Mouse (Mus musculus): Measurements from ENCODE around the gene Abcd2.

The Abcd2 gene

DNA sequence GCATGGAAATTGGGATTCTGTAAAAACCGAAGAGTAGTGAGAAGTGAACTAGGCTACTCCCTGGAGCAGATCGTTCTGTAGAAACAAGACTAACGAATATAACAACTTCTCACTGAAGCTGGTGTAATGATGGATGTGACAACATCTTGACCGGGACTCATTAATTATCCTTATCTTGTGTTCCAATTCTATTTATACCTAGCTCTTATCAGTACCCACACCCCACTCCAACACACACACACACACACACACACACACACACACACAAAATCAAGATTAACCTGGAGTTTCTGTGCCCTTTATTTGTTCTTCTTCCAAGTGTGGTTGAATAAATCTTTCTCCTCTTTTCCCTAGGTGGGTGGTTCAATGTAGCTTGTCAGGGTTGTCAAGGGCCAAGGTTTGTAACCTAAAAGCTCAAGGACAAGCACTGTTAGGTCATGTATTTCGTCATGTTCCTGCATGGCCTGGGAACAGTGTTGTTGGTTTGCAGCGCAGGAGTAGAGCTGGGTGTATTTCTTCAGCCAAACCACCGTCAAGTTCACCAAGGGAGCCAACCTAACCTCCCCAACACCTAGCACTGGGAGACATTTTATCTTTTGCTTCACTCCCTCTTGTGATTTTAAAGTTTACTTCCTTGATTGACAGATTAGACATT is 78.9 kb downstream of the Abcd2 start:
- Histone ChIP-seq H3K27me3 (ENCODE audit: insufficient read depth, low read length) (peaks cover 8% of the 10 kb centered on the region), H3K4me1 (replicated peaks; ENCODE audit: low read depth, low read length) (no peaks in the 10 kb centered on the region), H3K9me3 (ENCODE audit: low read length) (peaks cover 4% of the 10 kb centered on the region; the same call in 1 of the 2 replicates), H3K4me3 (replicated peaks; ENCODE audit: low read length) (no peak overlapping the region), H3K36me3 (ENCODE audit: insufficient read depth, low read length) (no peaks in the 10 kb centered on the region)
- no peak for TF ChIP-seq NANOG (IDR thresholded peaks at IDR 0.05; ENCODE audit: borderline replicate concordance, low read length)
- no peak for TF ChIP-seq POU5F1 (IDR thresholded peaks at IDR 0.05; ENCODE audit: borderline replicate concordance, low read length)
- no peak for TF ChIP-seq CTCF (conservative IDR thresholded peaks at IDR 0.05; ENCODE audit: low read length)

DNA sequence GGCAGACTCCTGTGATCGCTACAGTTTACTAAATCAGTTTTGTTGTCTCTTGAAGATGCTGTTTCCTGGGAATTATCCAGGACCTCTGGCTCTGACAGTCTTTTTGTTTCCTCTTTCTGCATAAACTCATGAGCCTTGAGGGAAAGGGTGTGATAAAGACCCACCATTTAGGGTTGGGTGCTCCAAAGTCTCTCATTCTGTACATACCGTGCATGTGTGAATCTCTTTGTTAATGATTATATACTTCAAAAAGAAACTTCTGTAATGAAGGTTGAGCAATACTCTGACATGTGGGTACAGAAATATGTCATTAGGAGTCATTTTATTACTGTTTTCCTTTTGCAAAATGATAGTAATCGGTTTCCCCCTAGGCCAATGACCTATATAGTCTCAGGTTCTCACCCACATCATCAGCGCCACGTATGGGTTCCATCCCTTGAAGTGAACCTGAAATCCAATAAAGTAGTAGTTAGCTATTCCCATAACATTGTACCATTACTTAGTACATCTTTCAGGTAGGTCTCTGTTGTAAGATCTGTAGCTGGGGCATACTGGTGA is 83.4 kb downstream of the Abcd2 start:
- H3K4me1 ChIP-seq (replicated peaks; ENCODE audit: low read depth, low read length), result no peaks in the 10 kb centered on the region
- H3K27me3 ChIP-seq (ENCODE audit: insufficient read depth, low read length), result peaks cover 33% of the 10 kb centered on the region
- H3K4me3 ChIP-seq (replicated peaks; ENCODE audit: low read length), result no peak overlapping the region
- TF ChIP-seq POU5F1 (IDR thresholded peaks at IDR 0.05; ENCODE audit: borderline replicate concordance, low read length) (no peak), NANOG (IDR thresholded peaks at IDR 0.05; ENCODE audit: borderline replicate concordance, low read length) (no peak), CTCF (conservative IDR thresholded peaks at IDR 0.05; ENCODE audit: low read length) (no peak)
- H3K9me3 ChIP-seq (ENCODE audit: low read length), result peaks cover 4% of the 10 kb centered on the region; the same call in 1 of the 2 replicates
- H3K36me3 ChIP-seq (ENCODE audit: insufficient read depth, low read length), result no peaks in the 10 kb centered on the region

DNA sequence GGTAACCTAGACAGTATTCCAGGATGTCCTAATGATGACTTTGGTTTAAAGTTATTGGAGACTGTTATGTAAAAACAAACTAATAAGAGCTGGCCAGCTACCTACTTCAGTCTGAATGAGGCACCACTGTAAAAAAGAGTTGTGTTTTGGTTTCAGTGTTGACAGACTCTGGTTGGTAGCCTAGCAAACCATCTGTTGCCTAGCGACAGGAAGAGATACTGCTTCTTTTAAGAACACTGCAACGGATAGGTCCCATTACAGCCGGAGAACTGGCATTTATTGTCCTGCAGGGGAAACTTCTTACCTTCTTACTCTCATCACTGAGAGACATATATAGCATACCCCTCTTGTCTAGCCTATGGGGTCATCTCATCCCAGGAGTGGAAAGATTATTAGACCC is 86.7 kb downstream of the Abcd2 start:
- Histone ChIP-seq H3K9me3 (ENCODE audit: low read length) (no peaks in the 10 kb centered on the region), H3K36me3 (ENCODE audit: insufficient read depth, low read length) (no peaks in the 10 kb centered on the region), H3K27me3 (ENCODE audit: insufficient read depth, low read length) (peaks cover 40% of the 10 kb centered on the region), H3K4me3 (replicated peaks; ENCODE audit: low read length) (no peak overlapping the region), H3K4me1 (replicated peaks; ENCODE audit: low read depth, low read length) (no peaks in the 10 kb centered on the region)
- TF ChIP-seq CTCF (conservative IDR thresholded peaks at IDR 0.05; ENCODE audit: low read length), result no peak

DNA sequence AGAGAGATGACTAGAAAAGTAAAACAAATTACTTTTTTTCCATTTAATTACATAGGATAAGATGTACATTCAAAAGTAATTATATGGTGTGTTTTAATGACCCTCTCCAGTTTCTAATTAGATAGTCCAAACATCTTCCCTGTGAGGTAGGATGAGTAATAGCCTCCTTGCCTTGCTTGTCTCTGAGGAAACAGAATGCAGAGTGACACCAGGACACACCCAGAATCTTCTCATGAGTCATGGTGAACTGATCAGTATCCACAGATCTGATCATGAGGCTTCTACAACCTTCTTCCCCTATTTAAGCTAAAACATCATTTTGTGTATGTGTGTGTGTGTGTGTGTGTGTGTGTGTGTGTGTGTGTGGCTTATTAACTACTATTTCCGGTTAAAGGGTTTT is 87.3 kb downstream of the Abcd2 start:
- no peaks in the 10 kb centered on the region for H3K9me3 ChIP-seq (ENCODE audit: low read length)
- TF ChIP-seq NANOG (IDR thresholded peaks at IDR 0.05; ENCODE audit: borderline replicate concordance, low read length) (no peak), POU5F1 (IDR thresholded peaks at IDR 0.05; ENCODE audit: borderline replicate concordance, low read length) (no peak), CTCF (conservative IDR thresholded peaks at IDR 0.05; ENCODE audit: low read length) (no peak)
- H3K4me3 ChIP-seq (replicated peaks; ENCODE audit: low read length), result no peak overlapping the region
- H3K4me1 ChIP-seq (replicated peaks; ENCODE audit: low read depth, low read length), result no peaks in the 10 kb centered on the region
- H3K27me3 ChIP-seq (ENCODE audit: insufficient read depth, low read length), result peaks cover 40% of the 10 kb centered on the region
- no peaks in the 10 kb centered on the region for H3K36me3 ChIP-seq (ENCODE audit: insufficient read depth, low read length)

DNA sequence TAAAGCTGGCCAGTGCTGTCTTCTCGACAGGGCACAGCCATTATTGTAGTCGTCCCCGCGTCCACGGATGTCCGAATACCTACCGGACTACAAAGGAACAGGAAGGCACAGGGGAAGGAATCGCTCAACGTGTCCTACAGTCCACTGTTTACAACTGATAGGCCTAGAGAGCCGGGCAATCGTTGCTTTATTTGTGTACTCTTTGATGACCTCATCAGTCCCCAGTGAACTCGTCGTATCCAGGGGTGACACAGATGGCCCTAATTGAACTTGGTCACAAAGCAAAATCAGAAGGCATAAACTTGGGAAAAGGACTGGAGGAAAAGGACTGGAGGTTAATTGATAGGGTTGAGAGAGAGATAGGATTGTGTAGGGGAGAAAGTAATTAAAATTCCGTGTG is 87.8 kb downstream of the Abcd2 start:
- no peak overlapping the region for H3K4me3 ChIP-seq (replicated peaks; ENCODE audit: low read length)
- H3K4me1 ChIP-seq (replicated peaks; ENCODE audit: low read depth, low read length), result no peaks in the 10 kb centered on the region
- TF ChIP-seq CTCF (conservative IDR thresholded peaks at IDR 0.05; ENCODE audit: low read length), result no peak
- TF ChIP-seq NANOG (IDR thresholded peaks at IDR 0.05; ENCODE audit: borderline replicate concordance, low read length), result no peak
- TF ChIP-seq POU5F1 (IDR thresholded peaks at IDR 0.05; ENCODE audit: borderline replicate concordance, low read length), result no peak

DNA sequence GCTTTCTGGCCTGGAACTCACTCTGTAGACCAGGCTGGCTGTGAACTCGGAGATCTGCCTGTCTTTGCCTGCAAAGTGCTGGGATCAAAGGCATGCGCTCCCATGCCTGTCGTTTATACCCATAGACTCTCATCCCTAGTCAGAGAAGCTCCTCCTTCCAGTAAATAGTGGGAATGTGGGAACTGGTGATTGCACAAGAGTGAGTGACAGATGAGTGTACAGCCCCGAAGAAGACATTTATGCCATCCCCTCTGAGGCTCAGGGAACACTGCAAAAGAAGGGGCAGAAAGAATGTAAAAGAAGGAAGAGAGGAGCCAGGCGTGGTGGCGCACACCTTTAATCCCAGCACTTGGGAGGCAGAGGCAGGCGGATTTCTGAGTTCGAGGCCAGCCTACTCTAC is 88.3 kb downstream of the Abcd2 start:
- TF ChIP-seq NANOG (IDR thresholded peaks at IDR 0.05; ENCODE audit: borderline replicate concordance, low read length), result no peak
- TF ChIP-seq POU5F1 (IDR thresholded peaks at IDR 0.05; ENCODE audit: borderline replicate concordance, low read length), result no peak
- no peak for TF ChIP-seq CTCF (conservative IDR thresholded peaks at IDR 0.05; ENCODE audit: low read length)
- no peaks in the 10 kb centered on the region for H3K9me3 ChIP-seq (ENCODE audit: low read length)
- H3K4me1 ChIP-seq (replicated peaks; ENCODE audit: low read depth, low read length), result no peaks in the 10 kb centered on the region
- no peaks in the 10 kb centered on the region for H3K36me3 ChIP-seq (ENCODE audit: insufficient read depth, low read length)
- peaks cover 37% of the 10 kb centered on the region for H3K27me3 ChIP-seq (ENCODE audit: insufficient read depth, low read length)
- H3K4me3 ChIP-seq (replicated peaks; ENCODE audit: low read length), result no peak overlapping the region

More for the DNA sequence above, 87.8 kb downstream of the Abcd2 start:
- H3K9me3 ChIP-seq (ENCODE audit: low read length), result no peaks in the 10 kb centered on the region
- no peaks in the 10 kb centered on the region for H3K36me3 ChIP-seq (ENCODE audit: insufficient read depth, low read length)
- peaks cover 40% of the 10 kb centered on the region for H3K27me3 ChIP-seq (ENCODE audit: insufficient read depth, low read length)

DNA sequence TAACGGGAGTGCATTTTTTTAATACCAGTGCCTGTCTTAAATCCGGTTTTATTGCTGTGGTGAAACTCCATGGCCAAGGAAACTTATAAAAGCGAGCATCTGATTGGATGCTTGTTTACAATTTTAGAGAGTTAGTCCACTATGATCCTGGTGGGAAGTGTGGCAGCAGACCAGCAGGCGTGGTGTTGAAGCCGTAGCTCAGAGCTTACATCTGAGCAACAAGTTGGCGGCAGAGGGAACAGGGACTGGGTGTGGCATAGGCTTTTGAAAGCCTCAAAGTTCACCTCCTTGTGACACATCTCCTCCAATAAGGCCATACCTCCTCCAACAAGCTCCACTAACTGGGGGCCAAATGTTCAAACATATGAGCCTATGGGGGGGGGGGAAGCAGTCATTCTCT is 95.0 kb downstream of the Abcd2 start:
- Histone ChIP-seq H3K4me3 (replicated peaks; ENCODE audit: low read length) (no peak overlapping the region), H3K27me3 (ENCODE audit: insufficient read depth, low read length) (peaks cover 4% of the 10 kb centered on the region)
- no peak for TF ChIP-seq CTCF (conservative IDR thresholded peaks at IDR 0.05; ENCODE audit: low read length)
- TF ChIP-seq POU5F1 (IDR thresholded peaks at IDR 0.05; ENCODE audit: borderline replicate concordance, low read length), result no peak
- TF ChIP-seq NANOG (IDR thresholded peaks at IDR 0.05; ENCODE audit: borderline replicate concordance, low read length), result no peak

More for the DNA sequence above, 95.0 kb downstream of the Abcd2 start:
- no peaks in the 10 kb centered on the region for H3K9me3 ChIP-seq (ENCODE audit: low read length)
- H3K36me3 ChIP-seq (ENCODE audit: insufficient read depth, low read length), result no peaks in the 10 kb centered on the region
- peaks cover 6% of the 10 kb centered on the region for H3K4me1 ChIP-seq (replicated peaks; ENCODE audit: low read depth, low read length)
